Mouse (Mus musculus) pancreas, adult 10 weeks (tissue): ENCODE results near the gene Gm21095. TPM values are rescaled to one million over a fixed set of nuclear protein-coding genes. Genes with fewer than 3 reads are reported as not detected.

Experiments
- polyA plus RNA-seq: library from polyadenylated mRNA; stranded (reverse); fragments of 350-450 nt; fragmentation: Illumina TruSeq; extraction: RNeasy Lipid Tissue Mini Kit (QIAGEN cat#74804); gene quantifications from one replicate; pipeline ENCODE4 v1.2.3, GENCODE M21; 2015; ENCODE audit warnings: low read depth, low replicate concordance; ENCODE audit not compliant: insufficient read depth

Gene Gm21095
- polyA plus RNA-seq = not detected

GRCm38 (mm10) chrY:84096979-84097378 is at the start of gene Gm21095:
Gm21095 (plus strand) TSS chrY:84097279.

